Mouse (Mus musculus): ENCODE measurements around the gene Sap30bp. TPM values are rescaled to one million over a fixed set of nuclear protein-coding genes. Genes with fewer than 3 reads are reported as not detected.

Gene Sap30bp
- polyA plus RNA-seq (2012; ENCODE audit: insufficient read depth, low replicate concordance): 13.5 and 14.4 TPM in 2 replicates

DNA sequence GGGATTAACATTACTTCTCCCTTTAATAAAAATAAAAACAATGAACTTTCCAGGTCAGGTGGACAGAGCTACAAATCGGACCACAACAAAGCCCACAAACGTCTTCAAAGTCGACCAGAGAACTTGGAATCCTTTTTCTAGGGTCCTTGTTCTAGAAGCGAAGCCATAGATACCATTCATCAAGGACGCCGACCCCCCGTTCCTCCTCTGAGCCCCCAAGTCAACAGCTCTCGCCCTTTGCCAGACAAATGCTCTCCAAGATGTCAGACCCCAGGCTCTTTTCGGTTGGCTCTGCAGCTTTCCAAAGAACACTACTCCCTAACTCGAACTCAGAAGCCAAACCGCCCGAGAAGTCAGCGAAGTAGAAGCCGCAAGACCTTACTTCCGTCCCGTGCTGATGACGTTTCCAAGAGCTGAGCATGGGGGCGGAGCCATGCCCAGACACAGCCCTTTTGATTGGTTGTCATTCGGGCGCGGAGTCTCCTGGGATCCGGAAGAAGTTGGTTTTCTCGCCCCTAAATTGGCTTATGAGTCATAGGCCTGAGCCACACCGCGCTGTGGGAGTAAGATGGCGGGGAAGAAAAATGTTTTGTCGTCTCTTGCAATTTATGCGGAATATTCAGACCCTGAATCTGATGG lies at the start of gene Sap30bp, which contains the start of gene Recql5:
Gene Sap30bp (plus strand): TSS at position 175 of the 639 bp plus-strand sequence.
Gene Recql5 (minus strand): TSS at position 370 of the 639 bp plus-strand sequence.
- Histone ChIP-seq H3K27me3 (replicated peaks) (no peaks in the 10 kb centered on the region), H3K4me3 (replicated peaks) (peak within 1 kb of the TSS; percentile 99), H3K4me1 (peaks cover 35% of the 10 kb centered on the region), H3K36me3 (replicated peaks; ENCODE audit: low read length) (peaks cover 53% of the 10 kb centered on the region), H3K9me3 (no peaks in the 10 kb centered on the region)
- no peak for TF ChIP-seq GATA1 (IDR thresholded peaks at IDR 0.05; ENCODE audit: borderline replicate concordance, low read length)
- TF ChIP-seq FLI1 (IDR thresholded peaks at IDR 0.05; ENCODE audit: low read length): peak; percentile 43; the same call in 1 of the 2 replicates

DNA sequence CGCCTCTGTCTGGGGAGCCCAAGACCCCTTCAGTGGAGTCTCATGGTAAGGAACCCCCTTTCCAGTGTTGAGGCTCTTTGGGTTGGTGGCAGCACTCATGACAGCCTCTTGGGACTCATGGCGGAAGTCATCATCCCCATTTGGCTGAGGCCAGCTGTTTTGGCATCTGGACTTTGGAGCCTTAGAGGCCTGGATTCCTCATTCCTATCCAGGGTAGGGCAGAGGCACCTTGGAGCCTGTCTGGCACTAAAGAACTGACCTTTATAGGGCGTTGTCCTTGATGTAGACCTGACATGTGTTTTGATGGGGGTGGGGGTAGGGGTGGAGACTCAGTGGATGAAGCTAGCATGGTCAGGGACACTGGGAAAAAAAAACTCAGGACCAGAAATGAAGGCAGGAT lies 48.7 kb upstream of the Sap30bp start:
- peaks cover 86% of the 10 kb centered on the region for H3K27me3 ChIP-seq (replicated peaks)
- TF ChIP-seq FLI1 (IDR thresholded peaks at IDR 0.05; ENCODE audit: low read length) (no peak), GATA1 (IDR thresholded peaks at IDR 0.05; ENCODE audit: borderline replicate concordance, low read length) (no peak)
- no peak overlapping the region for H3K4me3 ChIP-seq (replicated peaks)
- peaks cover 15% of the 10 kb centered on the region for H3K4me1 ChIP-seq
- no peaks in the 10 kb centered on the region for H3K9me3 ChIP-seq
- no peaks in the 10 kb centered on the region for H3K36me3 ChIP-seq (replicated peaks; ENCODE audit: low read length)

GRCm38 (mm10) chr11:115885281-115885680 lies 47.8 kb upstream of the Sap30bp start:
- no peak for TF ChIP-seq FLI1 (IDR thresholded peaks at IDR 0.05; ENCODE audit: low read length)
- TF ChIP-seq GATA1 (IDR thresholded peaks at IDR 0.05; ENCODE audit: borderline replicate concordance, low read length): no peak
- Histone ChIP-seq H3K9me3 (no peaks in the 10 kb centered on the region), H3K4me3 (replicated peaks) (no peak overlapping the region), H3K4me1 (peaks cover 15% of the 10 kb centered on the region), H3K36me3 (replicated peaks; ENCODE audit: low read length) (peaks cover under 1% of the 10 kb centered on the region), H3K27me3 (replicated peaks) (peaks cover 81% of the 10 kb centered on the region)

DNA sequence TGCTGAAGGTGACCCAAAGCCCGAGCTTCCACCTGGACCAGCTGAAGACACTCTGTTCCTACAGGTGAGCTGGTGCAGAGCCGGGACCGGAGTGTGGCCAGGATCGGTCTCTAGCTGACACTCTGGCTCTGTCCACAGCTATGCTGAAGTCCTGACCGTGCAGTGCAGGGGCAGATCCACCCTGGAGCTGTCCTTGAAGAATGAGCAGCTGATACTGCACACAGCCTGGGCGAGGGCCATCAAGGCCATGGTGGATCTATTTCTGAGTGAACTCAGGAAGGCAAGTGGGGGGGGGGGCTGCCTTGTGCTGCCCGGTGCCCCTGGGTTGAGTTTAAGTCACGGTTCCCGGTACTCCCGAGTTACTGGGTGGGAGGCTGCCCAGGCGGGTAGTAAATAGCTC lies 46.6 kb upstream of the Sap30bp start:
- Histone ChIP-seq H3K9me3 (no peaks in the 10 kb centered on the region), H3K27me3 (replicated peaks) (peaks cover 79% of the 10 kb centered on the region), H3K4me3 (replicated peaks) (no peak overlapping the region), H3K36me3 (replicated peaks; ENCODE audit: low read length) (peaks cover 11% of the 10 kb centered on the region), H3K4me1 (peaks cover 15% of the 10 kb centered on the region)
- TF ChIP-seq FLI1 (IDR thresholded peaks at IDR 0.05; ENCODE audit: low read length) (no peak), GATA1 (IDR thresholded peaks at IDR 0.05; ENCODE audit: borderline replicate concordance, low read length) (no peak)

- Histone ChIP-seq H3K27me3 (replicated peaks) (peaks cover 65% of the 10 kb centered on the region), H3K9me3 (no peaks in the 10 kb centered on the region), H3K4me3 (replicated peaks) (peak overlapping the region; percentile 56), H3K36me3 (replicated peaks; ENCODE audit: low read length) (peaks cover 26% of the 10 kb centered on the region), H3K4me1 (peaks cover 15% of the 10 kb centered on the region)
- TF ChIP-seq FLI1 (IDR thresholded peaks at IDR 0.05; ENCODE audit: low read length): no peak
- no peak for TF ChIP-seq GATA1 (IDR thresholded peaks at IDR 0.05; ENCODE audit: borderline replicate concordance, low read length)
These were observed 45.1 kb upstream of the Sap30bp start for GRCm38 (mm10) chr11:115888020-115888419.

DNA sequence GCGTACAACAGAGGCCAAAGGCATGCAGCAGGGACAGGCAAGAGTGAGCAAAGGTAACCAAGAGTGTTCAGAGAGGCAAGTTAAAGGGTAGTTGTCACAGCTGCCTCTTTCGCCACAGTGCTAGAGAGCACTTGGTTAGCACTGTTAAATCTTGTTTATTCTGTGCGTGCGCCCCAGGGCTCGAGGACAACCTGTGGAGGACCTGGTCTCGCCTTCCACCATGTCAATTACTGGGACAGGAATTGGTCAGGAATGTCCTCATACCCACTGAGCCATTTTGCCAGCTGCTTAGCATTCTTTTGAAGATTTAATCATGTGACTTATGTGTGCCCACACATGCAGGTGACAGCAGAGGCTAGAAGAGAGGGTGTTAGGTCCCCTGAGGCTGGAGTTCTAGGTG lies 43.9 kb upstream of the Sap30bp start:
- TF ChIP-seq FLI1 (IDR thresholded peaks at IDR 0.05; ENCODE audit: low read length) (no peak), GATA1 (IDR thresholded peaks at IDR 0.05; ENCODE audit: borderline replicate concordance, low read length) (no peak)
- Histone ChIP-seq H3K4me3 (replicated peaks) (no peak overlapping the region), H3K4me1 (peaks cover 15% of the 10 kb centered on the region)

GRCm38 (mm10) chr11:115892213-115892612 lies 40.9 kb upstream of the Sap30bp start:
- Histone ChIP-seq H3K4me3 (replicated peaks) (no peak overlapping the region), H3K4me1 (peaks cover 20% of the 10 kb centered on the region), H3K27me3 (replicated peaks) (peaks cover 28% of the 10 kb centered on the region), H3K9me3 (no peaks in the 10 kb centered on the region), H3K36me3 (replicated peaks; ENCODE audit: low read length) (peaks cover 68% of the 10 kb centered on the region)
- TF ChIP-seq GATA1 (IDR thresholded peaks at IDR 0.05; ENCODE audit: borderline replicate concordance, low read length): no peak
- no peak for TF ChIP-seq FLI1 (IDR thresholded peaks at IDR 0.05; ENCODE audit: low read length)

More for the DNA sequence above, 43.9 kb upstream of the Sap30bp start:
- peaks cover 54% of the 10 kb centered on the region for H3K27me3 ChIP-seq (replicated peaks)
- H3K9me3 ChIP-seq: no peaks in the 10 kb centered on the region
- H3K36me3 ChIP-seq (replicated peaks; ENCODE audit: low read length): peaks cover 38% of the 10 kb centered on the region

DNA sequence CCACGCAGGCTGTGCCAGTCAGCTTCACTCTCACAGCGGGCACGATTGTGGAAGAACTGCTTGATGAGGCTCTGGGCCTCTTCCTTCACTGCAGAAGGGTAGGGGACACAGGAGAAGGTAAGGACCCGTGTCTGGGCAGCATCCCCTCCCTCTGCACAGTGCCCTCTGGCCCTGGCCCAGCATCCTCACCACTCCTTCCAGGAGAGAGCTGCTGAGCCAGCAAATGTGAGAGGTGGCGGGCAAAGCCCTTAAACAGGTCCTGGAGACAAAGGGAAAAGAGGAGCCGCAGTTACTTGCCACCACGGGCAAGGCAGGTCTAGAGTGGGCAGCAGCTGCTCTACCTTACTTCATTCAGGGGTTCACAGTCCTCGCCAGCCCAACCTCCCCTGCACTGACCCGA lies 40.0 kb upstream of the Sap30bp start:
- Histone ChIP-seq H3K36me3 (replicated peaks; ENCODE audit: low read length) (peaks cover 77% of the 10 kb centered on the region), H3K9me3 (no peaks in the 10 kb centered on the region), H3K4me1 (peaks cover 19% of the 10 kb centered on the region), H3K4me3 (replicated peaks) (no peak overlapping the region), H3K27me3 (replicated peaks) (peaks cover 21% of the 10 kb centered on the region)
- no peak for TF ChIP-seq GATA1 (IDR thresholded peaks at IDR 0.05; ENCODE audit: borderline replicate concordance, low read length)
- no peak for TF ChIP-seq FLI1 (IDR thresholded peaks at IDR 0.05; ENCODE audit: low read length)

- Histone ChIP-seq H3K27me3 (replicated peaks) (peaks cover 8% of the 10 kb centered on the region), H3K9me3 (no peaks in the 10 kb centered on the region), H3K4me1 (peaks cover 33% of the 10 kb centered on the region), H3K4me3 (replicated peaks) (no peak overlapping the region), H3K36me3 (replicated peaks; ENCODE audit: low read length) (peaks cover 80% of the 10 kb centered on the region)
- TF ChIP-seq FLI1 (IDR thresholded peaks at IDR 0.05; ENCODE audit: low read length): no peak
These were observed 38.1 kb upstream of the Sap30bp start for GRCm38 (mm10) chr11:115894755-115895520.

GRCm38 (mm10) chr11:115898446-115898845 lies 34.6 kb upstream of the Sap30bp start:
- peaks cover 68% of the 10 kb centered on the region for H3K4me1 ChIP-seq
- no peaks in the 10 kb centered on the region for H3K9me3 ChIP-seq
- H3K4me3 ChIP-seq (replicated peaks): peak overlapping the region; percentile 1
- H3K27me3 ChIP-seq (replicated peaks): peaks cover 2% of the 10 kb centered on the region
- TF ChIP-seq FLI1 (IDR thresholded peaks at IDR 0.05; ENCODE audit: low read length) (no peak), GATA1 (IDR thresholded peaks at IDR 0.05; ENCODE audit: borderline replicate concordance, low read length) (no peak)
- peaks cover 74% of the 10 kb centered on the region for H3K36me3 ChIP-seq (replicated peaks; ENCODE audit: low read length)

Data from megakaryocyte, embryonic 14.5 days (primary cell).